Mouse (Mus musculus) limb, embryonic 12.5 days (tissue): ENCODE results near the gene Hsd17b10. TPM values are rescaled to one million over a fixed set of nuclear protein-coding genes. Genes with fewer than 3 reads are reported as not detected.

ENCODE experiments used
- ATAC-seq: fragments of 200-750 bp; cut with Nextera tagmentation; 2 replicates; pipeline ENCODE4 v1.8.0; 2017; ENCODE audit warnings: low read depth, moderate TSS enrichment; ENCODE audit not compliant: insufficient number of reproducible peaks, insufficient read depth, low FRiP score, low TSS enrichment
- H3K27ac ChIP-seq: fragments of 300-500 bp; sonication (generic); 2 replicates; pipeline ENCODE4 v1.5.1; 2016; ENCODE audit warnings: mild to moderate bottlenecking, moderate library complexity
- H3K27me3 ChIP-seq: fragments of 300-500 bp; sonication (generic); 2 replicates; pipeline ENCODE4 v1.6.1; 2016; ENCODE audit warnings: mild to moderate bottlenecking, moderate library complexity
- H3K36me3 ChIP-seq: fragments of 300-500 bp; sonication (generic); 2 replicates; pipeline ENCODE4 v1.6.1; 2016; ENCODE audit warnings: mild to moderate bottlenecking, moderate library complexity
- H3K4me1 ChIP-seq: fragments of 300-500 bp; sonication (generic); replicated peaks from 2 replicates; pipeline ENCODE4 v1.6.1; 2016
- H3K4me2 ChIP-seq: fragments of 300-500 bp; sonication (generic); 2 replicates; pipeline ENCODE4 v1.6.1; 2016; ENCODE audit warnings: mild to moderate bottlenecking, moderate library complexity
- H3K4me3 ChIP-seq: fragments of 300-500 bp; sonication (generic); replicated peaks from 2 replicates; pipeline ENCODE4 v1.5.1; 2016; ENCODE audit warnings: mild to moderate bottlenecking
- H3K9ac ChIP-seq: fragments of 300-500 bp; sonication (generic); replicated peaks from 2 replicates; pipeline ENCODE4 v1.6.1; 2016; ENCODE audit warnings: mild to moderate bottlenecking, moderate library complexity
- H3K9me3 ChIP-seq: fragments of 300-500 bp; sonication (generic); 2 replicates; pipeline ENCODE4 v1.6.1; 2016; ENCODE audit warnings: mild to moderate bottlenecking, moderate library complexity
- WGBS: fragments of 180-500 bp; shearing (Covaris S2); methylation state at CpG from one replicate; pipeline ENCODE4 v1.1.7; 2016; 5-methylcytosine and 5-hydroxymethylcytosine counted together
- polyA plus RNA-seq: library from polyadenylated mRNA; unstranded; fragments of >200 nt; fragmentation: Nextera tagmentation; extraction: Ambion mirVana; gene quantifications from 2 replicates; pipeline ENCODE4 v1.2.1, GENCODE M21; 2016

Gene Hsd17b10
- polyA plus RNA-seq, 1 experiment from 2014 or later = 252 TPM

DNA sequence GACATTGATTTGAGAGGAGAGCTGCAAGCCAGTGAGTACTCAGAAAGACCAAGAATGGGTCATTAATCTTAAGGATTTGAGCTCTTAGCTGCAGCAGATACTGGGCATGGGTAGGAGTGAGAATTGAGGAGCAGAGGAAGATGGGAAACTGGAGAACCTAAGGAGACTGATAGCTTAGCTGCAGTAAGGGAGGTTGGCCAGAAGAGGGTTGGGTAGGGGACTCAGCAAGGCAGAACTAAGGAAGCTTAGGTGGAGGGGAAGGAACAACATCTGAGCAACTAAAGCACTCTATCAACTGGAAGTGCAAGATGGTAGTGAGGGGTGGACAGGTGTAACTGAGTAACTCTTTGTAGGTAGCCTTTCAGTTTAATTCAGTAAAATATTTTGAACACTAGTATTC, 45.6 kb downstream of the Hsd17b10 start:
- Histone ChIP-seq H3K9me3 (no peaks in the 10 kb centered on the region), H3K4me3 (no peak overlapping the region), H3K36me3 (peaks cover 30% of the 10 kb centered on the region; the same call in 1 of the 2 replicates), H3K4me1 (no peaks in the 10 kb centered on the region), H3K4me2 (no peak overlapping the region), H3K9ac (no peak overlapping the region), H3K27me3 (peaks cover 39% of the 10 kb centered on the region), H3K27ac (no peak overlapping the region)
- no peak for ATAC-seq

DNA sequence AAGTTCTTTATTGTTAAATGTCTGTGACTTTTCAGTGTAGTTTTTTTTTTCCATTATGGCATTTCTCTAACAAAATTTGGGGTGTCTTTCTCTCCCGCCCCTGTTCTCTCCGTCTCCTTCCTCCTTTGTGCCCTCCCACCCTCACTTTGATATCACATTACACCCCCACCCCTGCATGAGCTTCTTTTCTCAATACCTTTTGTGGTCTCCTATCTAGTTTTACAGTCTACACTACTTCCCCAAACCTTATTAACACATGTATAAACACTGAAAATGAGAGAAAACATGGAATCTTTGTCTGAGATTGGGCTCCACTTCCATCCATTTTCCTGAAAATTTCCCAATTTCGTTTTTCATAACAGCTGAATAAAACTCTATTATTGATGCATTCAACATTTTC, 50.9 kb downstream of the Hsd17b10 start:
- no peak overlapping the region for H3K9ac ChIP-seq
- no peaks in the 10 kb centered on the region for H3K9me3 ChIP-seq
- peaks cover 25% of the 10 kb centered on the region; the same call in 1 of the 2 replicates for H3K36me3 ChIP-seq
- no peak for ATAC-seq
- no peak overlapping the region for H3K27ac ChIP-seq
- 72% methylated on average over 3 of the region's 3 CpGs for WGBS
- no peak overlapping the region for H3K4me2 ChIP-seq
- H3K4me1 ChIP-seq = no peaks in the 10 kb centered on the region
- H3K27me3 ChIP-seq = peaks cover 29% of the 10 kb centered on the region
- no peak overlapping the region for H3K4me3 ChIP-seq

Other genes starting within 250 kb of the Hsd17b10 start
- gene Huwe1, start 201.0 kb upstream of the Hsd17b10 start, polyA plus RNA-seq = 63.8 and 73.2 TPM in 2 replicates
- 3.4 and 4.0 TPM in 2 replicates for gene Ribc1, start 14.4 kb downstream of the Hsd17b10 start, polyA plus RNA-seq
- 123 and 124 TPM in 2 replicates for gene Smc1a, start 14.6 kb downstream of the Hsd17b10 start, polyA plus RNA-seq
- gene Iqsec2, start 142.4 kb downstream of the Hsd17b10 start, polyA plus RNA-seq = 1.4 TPM in 2 replicates
- gene Kdm5c, start 231.2 kb downstream of the Hsd17b10 start, polyA plus RNA-seq = 52.8 and 59.0 TPM in 2 replicates